Mouse (Mus musculus) heart, adult 2 months (tissue): ENCODE measurements around the gene Lrrc75a. TPM values are rescaled to one million over a fixed set of nuclear protein-coding genes. Genes with fewer than 3 reads are reported as not detected.

ENCODE experiments used
- DNase-seq, 2 experiments: peaks; one replicate each; pipeline ENCODE4 v3.0.0; 2021
- H3K27ac ChIP-seq: fragments of 200-600 bp; 2 replicates; pipeline ENCODE4 v1.8.1; 2022
- H3K27me3 ChIP-seq: fragments of 200-500 bp; 2 replicates; pipeline ENCODE4 v1.6.1; 2012; ENCODE audit warnings: mild to moderate bottlenecking, low read length, inconsistent platforms, mixed read lengths; ENCODE audit not compliant: control insufficient read depth, insufficient read depth
- H3K36me3 ChIP-seq: fragments of 200-500 bp; 2 replicates; pipeline ENCODE4 v1.6.1; 2012; ENCODE audit warnings: low read length, inconsistent platforms; ENCODE audit not compliant: control insufficient read depth, insufficient read depth
- H3K4me1 ChIP-seq: fragments of 200-500 bp; 2 replicates; pipeline ENCODE4 v1.6.1; 2011; ENCODE audit warnings: low read length; ENCODE audit not compliant: control insufficient read depth, insufficient read depth
- H3K4me3 ChIP-seq: fragments of 200-600 bp; 2 replicates; pipeline ENCODE4 v1.8.1; 2022
- H3K79me2 ChIP-seq: fragments of 200-500 bp; replicated peaks from 2 replicates; pipeline ENCODE4 v1.6.1; 2012; ENCODE audit warnings: mild to moderate bottlenecking, inconsistent platforms, low read length, moderate library complexity, mixed read lengths; ENCODE audit not compliant: control insufficient read depth, insufficient read depth
- H3K9ac ChIP-seq: fragments of 200-500 bp; 2 replicates; pipeline ENCODE4 v1.6.1; 2012; ENCODE audit warnings: low read depth, mild to moderate bottlenecking, control low read depth, inconsistent platforms, low read length, mixed read lengths
- CTCF ChIP-seq: fragments of 200-600 bp; IDR thresholded peaks from 2 replicates; pipeline ENCODE4 v1.8.1; 2022; ENCODE audit warnings: antibody characterized with exemption, mild to moderate bottlenecking, moderate library complexity
- EP300 ChIP-seq: fragments of 200-500 bp; IDR thresholded peaks from 2 replicates; pipeline ENCODE4 v1.6.1; 2011; ENCODE audit warnings: low read depth, low read length, control low read depth; ENCODE audit not compliant: insufficient read depth
- POLR2A ChIP-seq: fragments of 200-500 bp; IDR thresholded peaks from 2 replicates; pipeline ENCODE4 v1.6.1; 2011; ENCODE audit warnings: mild to moderate bottlenecking, low read depth, low read length, control low read depth; ENCODE audit not compliant: insufficient read depth
- WGBS: fragments of 180-500 bp; shearing (Covaris S2); methylation state at CpG from one replicate; pipeline ENCODE4 v1.1.7; 2018; 5-methylcytosine and 5-hydroxymethylcytosine counted together
- intact Hi-C: fragments of 180-260 bp; cut with DNase I; formaldehyde crosslinking; loops from one replicate; pipeline ENCODE4 v1.15.1; 2025
- polyA plus RNA-seq: library from polyadenylated mRNA; depleted of rRNA; stranded (reverse); fragments of >200 nt; gene quantifications from 2 replicates; pipeline ENCODE4 v1.2.3, GENCODE M21; 2012
- total RNA-seq, 2 experiments: library from RNA; stranded (reverse); gene quantifications; 2 replicates each; pipeline ENCODE4 v1.2.3; 2021

The Lrrc75a gene
- total and polyA plus RNA-seq, 3 experiments: 3.3 to 6.2 (median 4.2) TPM

- no peaks in the 10 kb centered on the region for H3K79me2 ChIP-seq
- H3K9ac ChIP-seq: no peak overlapping the region
- no peaks in the 10 kb centered on the region for H3K4me1 ChIP-seq
- intact Hi-C loops: loop anchor here (1.0 to 5.0 kb wide), 2 partner anchors 37 to 178 kb away; partner anchors contain the start of gene Cenpv
- no peak overlapping the region for H3K4me3 ChIP-seq
- no peak for DNase-seq
- no peaks in the 10 kb centered on the region for H3K36me3 ChIP-seq
- H3K27me3 ChIP-seq: no peaks in the 10 kb centered on the region
- no peak overlapping the region for H3K27ac ChIP-seq
- 74% methylated on average over 4 of the region's 4 CpGs for WGBS
- no peak for TF ChIP-seq POLR2A
These were observed 73.6 kb downstream of the Lrrc75a start for GRCm38 (mm10) chr11:62574703-62575085.

GRCm38 (mm10) chr11:62573959-62574702 lies 74.2 kb downstream of the Lrrc75a start, which contains the start of gene Trpv2:
Gene Trpv2, plus strand, starts transcription at chr11:62574486.
- H3K9ac ChIP-seq: no peak within 1 kb of the TSS
- WGBS: 72% methylated on average over 6 of the region's 6 CpGs
- intact Hi-C loops: no loop called here

DNA sequence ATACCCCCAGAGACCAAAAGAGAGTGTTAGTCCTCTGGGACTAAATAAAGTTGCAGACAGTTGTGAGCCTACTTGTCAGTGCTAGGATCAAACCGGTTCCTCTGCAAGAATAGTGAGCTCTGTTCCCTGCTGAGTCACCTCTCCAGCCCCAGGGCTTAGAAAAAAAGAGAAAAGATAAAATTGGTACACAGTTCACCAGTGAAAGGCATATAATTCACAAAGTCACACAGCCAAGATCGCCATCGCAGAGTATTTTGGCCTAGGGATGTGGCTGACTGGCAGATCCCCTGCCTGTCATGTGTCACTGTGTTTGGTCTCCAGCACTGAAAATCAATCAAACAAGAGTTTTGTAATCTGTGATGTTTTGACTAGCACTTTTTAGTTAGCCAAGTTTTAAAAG lies 80.0 kb downstream of the Lrrc75a start:
- TF ChIP-seq POLR2A (no peak), CTCF (no peak)
- Histone ChIP-seq H3K27ac (no peak overlapping the region), H3K4me3 (no peak overlapping the region), H3K79me2 (no peaks in the 10 kb centered on the region), H3K9ac (no peak overlapping the region), H3K27me3 (no peaks in the 10 kb centered on the region), H3K4me1 (no peaks in the 10 kb centered on the region; the same call in 1 of the 2 replicates), H3K36me3 (no peaks in the 10 kb centered on the region)
- WGBS: 79% methylated on average over 3 of the region's 3 CpGs
- intact Hi-C loops: no loop called here
- no peak for DNase-seq

More at GRCm38 (mm10) chr11:62573959-62574702, 74.2 kb downstream of the Lrrc75a start, which contains the start of gene Trpv2:
- no peaks in the 10 kb centered on the region for H3K79me2 ChIP-seq
- H3K4me3 ChIP-seq: peak within 1 kb of the TSS; percentile 54
- H3K4me1 ChIP-seq: no peaks in the 10 kb centered on the region
- no peaks in the 10 kb centered on the region for H3K36me3 ChIP-seq
- no peaks in the 10 kb centered on the region for H3K27me3 ChIP-seq
- TF ChIP-seq CTCF (no peak), POLR2A (no peak), EP300 (no peak)
- DNase-seq: peak in 1 of 2 experiments; percentile 17
- H3K27ac ChIP-seq: no peak within 1 kb of the TSS

- no peak overlapping the region for H3K9ac ChIP-seq
- DNase-seq: peak in 1 of 2 experiments; percentile 17
- no peaks in the 10 kb centered on the region; the same call in 1 of the 2 replicates for H3K4me1 ChIP-seq
- TF ChIP-seq CTCF (no peak), POLR2A (no peak), EP300 (no peak)
- WGBS: 48% methylated on average over 1 of the region's 1 CpGs
- H3K27ac ChIP-seq: peak overlapping the region; percentile 23; the same call in 1 of the 2 replicates
- no peaks in the 10 kb centered on the region for H3K27me3 ChIP-seq
- H3K36me3 ChIP-seq: no peaks in the 10 kb centered on the region
- intact Hi-C loops: no loop called here
- H3K4me3 ChIP-seq: no peak overlapping the region
- H3K79me2 ChIP-seq: no peaks in the 10 kb centered on the region
These were observed 82.1 kb downstream of the Lrrc75a start for GRCm38 (mm10) chr11:62566211-62566610.

DNA sequence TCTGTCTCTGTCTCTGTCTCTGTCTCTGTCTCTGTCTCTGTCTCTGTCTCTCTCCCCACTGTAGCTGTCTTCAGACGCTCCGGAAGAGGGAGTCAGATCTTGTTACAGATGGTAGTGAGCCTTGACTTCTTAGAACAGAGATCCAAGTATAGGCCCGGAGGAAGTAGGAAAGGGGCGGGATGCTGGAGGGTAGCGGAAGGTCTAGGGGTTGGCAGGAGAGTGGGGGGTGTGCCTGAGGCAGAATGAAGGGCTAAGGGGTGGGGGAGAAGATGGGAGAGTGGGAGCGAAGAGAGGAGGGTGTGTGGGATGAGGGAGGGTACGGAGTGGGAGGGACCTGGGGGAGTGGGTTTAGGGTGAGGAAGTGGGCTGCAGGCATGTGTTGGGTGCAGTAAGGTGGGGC lies 82.6 kb downstream of the Lrrc75a start:
- no peaks in the 10 kb centered on the region; the same call in 1 of the 2 replicates for H3K4me1 ChIP-seq
- TF ChIP-seq POLR2A (no peak), EP300 (no peak), CTCF (no peak)
- WGBS: 40% methylated on average over 7 of the region's 7 CpGs
- no peaks in the 10 kb centered on the region for H3K27me3 ChIP-seq
- no peaks in the 10 kb centered on the region for H3K36me3 ChIP-seq
- no peak overlapping the region for H3K4me3 ChIP-seq
- DNase-seq: no peak
- H3K9ac ChIP-seq: no peak overlapping the region
- no peaks in the 10 kb centered on the region for H3K79me2 ChIP-seq
- no peak overlapping the region; the same call in 1 of the 2 replicates for H3K27ac ChIP-seq
- intact Hi-C loops: no loop called here

- Histone ChIP-seq H3K27ac (no peak overlapping the region), H3K36me3 (no peaks in the 10 kb centered on the region), H3K4me3 (no peak overlapping the region), H3K27me3 (no peaks in the 10 kb centered on the region), H3K79me2 (no peaks in the 10 kb centered on the region), H3K9ac (no peak overlapping the region), H3K4me1 (no peaks in the 10 kb centered on the region; the same call in none of the 2 replicates)
- intact Hi-C loops: no loop called here
- no peak for DNase-seq
- WGBS: 93% methylated on average over 2 of the region's 2 CpGs
- TF ChIP-seq POLR2A: no peak
- TF ChIP-seq EP300: no peak
- no peak for TF ChIP-seq CTCF
These were observed 84.7 kb downstream of the Lrrc75a start for GRCm38 (mm10) chr11:62563590-62563989.
